Mouse (Mus musculus) ES-E14 (cell line): ENCODE data around the gene Fbxo22. TPM values are rescaled to one million over a fixed set of nuclear protein-coding genes. Genes with fewer than 3 reads are reported as not detected.

Experiments used
- DNase-seq: peaks from one replicate; pipeline ENCODE4 v3.0.0-alpha.2; 2013; ENCODE audit warnings: low read depth, low spot score
- H3K27ac ChIP-seq: 2 replicates; pipeline ENCODE4 v1.5.1; 2012; ENCODE audit warnings: low read depth, mild to moderate bottlenecking, low read length, moderate library complexity, mixed read lengths; ENCODE audit not compliant: poor library complexity, insufficient read depth, severe bottlenecking
- H3K36me3 ChIP-seq: 2 replicates; pipeline ENCODE4 v1.6.1; 2012; ENCODE audit warnings: mild to moderate bottlenecking, low read length, moderate library complexity, mixed read lengths; ENCODE audit not compliant: control insufficient read depth, poor library complexity, insufficient read depth, severe bottlenecking
- H3K4me1 ChIP-seq, 2 experiments: fragments of 150-350 bp in 1 of 2; sonication (generic) in 1 of 2; 2 replicates each; pipeline ENCODE4 v1.6.1; 2012; ENCODE audit warnings: low read length in 2 of 2, mild to moderate bottlenecking in 1 of 2, mixed read lengths in 1 of 2; ENCODE audit not compliant: control insufficient read depth in 2 of 2, insufficient read depth in 2 of 2, poor library complexity in 1 of 2
- H3K4me3 ChIP-seq, 2 experiments: fragments of 150-350 bp in 1 of 2; sonication (generic) in 1 of 2; 2 replicates each; pipeline ENCODE4 v1.5.1; 2012; ENCODE audit warnings: low read length in 2 of 2, low read depth in 1 of 2, mild to moderate bottlenecking in 1 of 2, mixed read lengths in 1 of 2; ENCODE audit not compliant: insufficient read depth in 1 of 2, poor library complexity in 1 of 2, severe bottlenecking in 1 of 2
- H3K9ac ChIP-seq: 2 replicates; pipeline ENCODE4 v1.6.1; 2012; ENCODE audit warnings: low read depth, mild to moderate bottlenecking, low read length, mixed read lengths; ENCODE audit not compliant: poor library complexity, insufficient read depth, severe bottlenecking
- H3K9me3 ChIP-seq: fragments of 150-350 bp; sonication (generic); 2 replicates; pipeline ENCODE4 v1.6.1; 2012; ENCODE audit warnings: low read depth, mild to moderate bottlenecking, low read length; ENCODE audit not compliant: control insufficient read depth, insufficient read depth
- CHD2 ChIP-seq: IDR thresholded peaks from 2 replicates; pipeline ENCODE4 v1.6.1; 2014; ENCODE audit warnings: mild to moderate bottlenecking, low read depth, low read length, inconsistent platforms
- HCFC1 ChIP-seq: IDR thresholded peaks from 2 replicates; pipeline ENCODE4 v1.6.1; 2012; ENCODE audit warnings: low read length, inconsistent platforms, borderline replicate concordance; ENCODE audit not compliant: insufficient read depth
- MAFK ChIP-seq: IDR thresholded peaks from 2 replicates; pipeline ENCODE4 v1.6.1; 2014; ENCODE audit warnings: mild to moderate bottlenecking, low read depth, low read length, inconsistent platforms; ENCODE audit not compliant: insufficient read depth
- ZC3H11A ChIP-seq: IDR thresholded peaks from 2 replicates; pipeline ENCODE4 v1.6.1; 2012; ENCODE audit warnings: low read depth, mild to moderate bottlenecking, inconsistent platforms, low read length, borderline replicate concordance
- ZNF384 ChIP-seq: IDR thresholded peaks from 2 replicates; pipeline ENCODE4 v1.6.1; 2012; ENCODE audit warnings: low read depth, low read length, inconsistent platforms
- in situ Hi-C, 2 experiments: fragments of 600-800 bp; cut with MboI; formaldehyde crosslinking; loops; one replicate each; pipeline ENCODE4 v1.15.1; 2025; ENCODE audit warnings: low sequenced_read_pairs in 2 of 2, inconsistent platforms in 1 of 2; ENCODE audit not compliant: unreplicated experiment in 2 of 2
- total RNA-seq: library from RNA; depleted of rRNA; stranded (reverse); fragments of 300-350 nt; gene quantifications from 2 replicates; pipeline ENCODE4 v1.2.3, GENCODE M21; 2012

Fbxo22 gene
- total RNA-seq, 1 experiment, result 60.5 TPM

DNA sequence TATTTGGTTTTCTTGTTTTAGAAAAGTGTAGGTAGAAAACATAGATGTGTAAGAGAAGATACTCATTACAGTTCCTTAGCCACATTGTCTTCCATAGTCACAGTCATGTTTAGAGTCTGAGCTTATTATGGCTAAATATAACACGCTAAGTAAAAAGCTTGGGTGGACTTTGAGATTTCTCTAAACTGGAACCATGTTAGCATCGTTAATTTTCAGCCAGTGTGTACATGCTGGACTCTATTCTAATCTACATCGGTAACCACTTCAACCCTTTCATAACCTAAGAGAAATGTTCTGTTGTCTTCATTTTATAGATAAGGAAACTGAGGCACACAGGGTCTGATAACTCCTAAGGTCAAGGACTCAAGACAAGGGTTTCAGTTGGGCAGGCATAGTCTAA is 12.8 kb upstream of the Fbxo22 start:
- no peak overlapping the region for H3K4me3 ChIP-seq
- TF ChIP-seq MAFK (no peak), ZNF384 (no peak), ZC3H11A (no peak)
- H3K9me3 ChIP-seq, result no peaks in the 10 kb centered on the region
- no peak overlapping the region for H3K27ac ChIP-seq
- in situ Hi-C loops, result no loop called here
- DNase-seq, result no peak
- peaks cover 1% of the 10 kb centered on the region for H3K36me3 ChIP-seq
- no peak overlapping the region for H3K9ac ChIP-seq
- no peaks in the 10 kb centered on the region for H3K4me1 ChIP-seq

DNA sequence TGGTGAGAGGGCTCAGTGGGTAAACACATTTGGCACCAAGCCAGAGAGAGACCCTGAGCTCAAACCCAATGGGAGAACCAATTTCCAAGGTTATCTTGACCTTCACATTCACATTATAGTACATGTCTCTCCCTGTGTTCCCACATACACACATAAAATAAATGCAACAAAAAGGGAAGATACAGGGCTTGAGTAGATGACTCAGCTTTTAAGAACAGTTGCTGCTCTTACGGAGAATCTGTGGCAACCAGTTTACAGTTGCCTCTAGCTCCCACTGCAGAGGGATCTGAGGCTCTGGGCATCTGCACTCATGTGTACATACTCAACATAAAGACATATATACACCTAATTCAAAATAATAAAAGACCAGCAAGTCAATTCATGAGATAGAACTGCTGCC is 10.5 kb upstream of the Fbxo22 start:
- H3K9me3 ChIP-seq, result no peaks in the 10 kb centered on the region
- no peak overlapping the region for H3K27ac ChIP-seq
- TF ChIP-seq ZC3H11A (no peak), CHD2 (no peak), MAFK (no peak), ZNF384 (no peak), HCFC1 (no peak)
- no peak overlapping the region for H3K9ac ChIP-seq
- no peak overlapping the region for H3K4me3 ChIP-seq
- no peaks in the 10 kb centered on the region for H3K4me1 ChIP-seq
- no peak for DNase-seq
- H3K36me3 ChIP-seq, result peaks cover 4% of the 10 kb centered on the region
- in situ Hi-C loops, result no loop called here

DNA sequence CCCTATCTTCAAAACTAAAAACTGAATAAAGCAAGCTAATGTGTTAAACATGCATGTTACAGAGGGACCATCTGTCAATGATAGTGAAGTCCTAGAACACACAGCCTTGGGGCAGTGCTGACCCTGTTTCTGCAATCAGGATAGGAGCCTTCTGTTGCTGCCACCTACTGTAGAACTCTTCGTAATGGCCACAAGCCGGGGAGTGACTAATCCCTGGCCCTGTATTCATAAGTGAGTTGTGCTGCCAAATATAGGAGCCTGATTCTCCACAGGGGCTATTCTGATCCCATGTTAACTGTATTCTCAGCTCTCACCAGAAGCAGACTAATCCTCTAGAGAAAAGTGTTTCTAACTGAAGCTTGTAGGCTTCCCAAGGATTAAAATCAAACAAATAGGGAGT is 9.4 kb upstream of the Fbxo22 start:
- Histone ChIP-seq H3K9ac (no peak overlapping the region), H3K4me3 (no peak overlapping the region), H3K9me3 (no peaks in the 10 kb centered on the region), H3K27ac (no peak overlapping the region), H3K36me3 (peaks cover 4% of the 10 kb centered on the region), H3K4me1 (no peaks in the 10 kb centered on the region)
- TF ChIP-seq HCFC1 (no peak), MAFK (no peak), ZC3H11A (no peak), CHD2 (no peak), ZNF384 (no peak)
- in situ Hi-C loops, result no loop called here
- DNase-seq, result no peak

DNA sequence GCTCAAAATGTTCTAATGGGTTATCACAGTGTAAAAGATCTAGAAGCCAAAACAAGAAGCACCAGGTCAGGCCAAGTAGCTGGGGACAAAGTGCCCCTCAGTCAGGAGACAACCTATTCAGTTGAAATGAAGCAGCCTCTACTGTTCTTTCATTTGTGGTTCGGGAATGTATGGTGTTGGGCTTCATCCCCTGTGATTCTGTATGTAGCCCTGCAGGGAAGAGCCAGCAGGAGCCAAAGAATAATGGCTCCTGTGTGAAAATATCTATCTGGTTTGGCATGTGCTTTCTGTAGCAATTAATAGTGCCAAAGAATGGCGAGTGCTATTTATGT is 301 bp upstream of the Fbxo22 start:
- H3K4me3 ChIP-seq, result peak overlapping the region; percentile 74 to 79
- no peaks in the 10 kb centered on the region for H3K9me3 ChIP-seq
- in situ Hi-C loops, result no loop called here
- H3K27ac ChIP-seq, result peak overlapping the region; percentile 52; the same call in 1 of the 2 replicates
- H3K36me3 ChIP-seq, result peaks cover 6% of the 10 kb centered on the region; the same call in 1 of the 2 replicates
- H3K4me1 ChIP-seq, result peaks cover 11 to 18% of the 10 kb centered on the region in 2 experiments
- DNase-seq, result no peak
- H3K9ac ChIP-seq, result peak overlapping the region; percentile 75; the same call in 1 of the 2 replicates
- no peak for TF ChIP-seq ZC3H11A
- no peak for TF ChIP-seq MAFK
- no peak for TF ChIP-seq CHD2
- TF ChIP-seq ZNF384, result no peak
- no peak for TF ChIP-seq HCFC1

DNA sequence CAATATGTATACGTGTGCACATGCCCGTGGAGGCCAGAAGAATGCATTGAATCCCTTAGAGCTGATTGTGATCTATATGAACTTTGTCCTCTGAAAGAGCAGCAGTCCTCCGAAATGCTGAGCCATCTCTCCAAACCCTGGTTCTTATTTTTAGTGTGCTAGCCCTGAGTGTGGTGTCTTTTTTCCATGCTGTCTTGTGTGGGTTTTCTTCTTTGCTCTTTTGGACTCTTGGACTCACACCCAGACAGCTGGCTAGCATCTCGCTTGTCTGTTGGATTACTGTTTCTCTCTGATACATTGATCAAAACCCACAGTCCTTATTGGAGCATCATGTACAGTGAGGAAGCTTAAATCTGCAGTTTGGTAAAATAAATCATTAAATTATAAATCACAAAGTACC is 2.9 kb downstream of the Fbxo22 start:
- H3K27ac ChIP-seq, result peak overlapping the region; percentile 40; the same call in 1 of the 2 replicates
- in situ Hi-C loops, result no loop called here
- peaks cover 16 to 40% of the 10 kb centered on the region in 2 experiments for H3K4me1 ChIP-seq

More for the DNA sequence above, 2.9 kb downstream of the Fbxo22 start:
- peak overlapping the region; percentile 46; the same call in 1 of the 2 replicates for H3K9ac ChIP-seq
- no peak for TF ChIP-seq ZC3H11A
- no peak for TF ChIP-seq CHD2
- no peak for TF ChIP-seq ZNF384
- TF ChIP-seq MAFK, result no peak
- TF ChIP-seq HCFC1, result no peak
- H3K36me3 ChIP-seq, result peaks cover 13% of the 10 kb centered on the region
- no peaks in the 10 kb centered on the region for H3K9me3 ChIP-seq
- DNase-seq, result no peak
- peak overlapping the region in 1 of 2 experiments; percentile 27; a peak in 3 of 4 replicates for H3K4me3 ChIP-seq
